Mouse (Mus musculus): ENCODE measurements around the gene Usp2. TPM values are rescaled to one million over a fixed set of nuclear protein-coding genes. Genes with fewer than 3 reads are reported as not detected.

Usp2 gene
- polyA plus RNA-seq, 1 experiment, result not detected

GRCm38 (mm10) chr9:44083392-44084121, 16.7 kb downstream of the Usp2 start:
- peak overlapping the region; percentile 78 for H3K4me3 ChIP-seq (ENCODE audit: insufficient read depth, low read depth, low read length)
- WGBS, result 12% methylated on average over 23 of the region's 23 CpGs
- TF ChIP-seq CTCF (IDR thresholded peaks at IDR 0.05; ENCODE audit: insufficient read depth, low read depth, low read length) (no peak), POLR2A (IDR thresholded peaks at IDR 0.05; ENCODE audit: insufficient read depth, low read depth, low read length) (no peak)
- peak overlapping the region; percentile 94 for H3K27ac ChIP-seq (ENCODE audit: insufficient read depth, low read depth, low read length)
- peaks cover 48% of the 10 kb centered on the region for H3K4me1 ChIP-seq (ENCODE audit: control insufficient read depth, insufficient read depth, low read length)

- TF ChIP-seq POLR2A (IDR thresholded peaks at IDR 0.05; ENCODE audit: insufficient read depth, low read depth, low read length) (no peak), CTCF (IDR thresholded peaks at IDR 0.05; ENCODE audit: insufficient read depth, low read depth, low read length) (no peak)
- H3K4me3 ChIP-seq (ENCODE audit: insufficient read depth, low read depth, low read length), result peak overlapping the region; percentile 78
- H3K27ac ChIP-seq (ENCODE audit: insufficient read depth, low read depth, low read length), result peak overlapping the region; percentile 91
- peaks cover 46% of the 10 kb centered on the region for H3K4me1 ChIP-seq (ENCODE audit: control insufficient read depth, insufficient read depth, low read length)
- 7% methylated on average over 14 of the region's 14 CpGs for WGBS
These were observed 17.4 kb downstream of the Usp2 start for GRCm38 (mm10) chr9:44084236-44084635.

GRCm38 (mm10) chr9:44084659-44085229, 17.9 kb downstream of the Usp2 start:
- WGBS, result under 1% methylated on average over 62 of the region's 62 CpGs
- Histone ChIP-seq H3K27ac (ENCODE audit: insufficient read depth, low read depth, low read length) (peak overlapping the region; percentile 91), H3K4me1 (ENCODE audit: control insufficient read depth, insufficient read depth, low read length) (peaks cover 46% of the 10 kb centered on the region), H3K4me3 (ENCODE audit: insufficient read depth, low read depth, low read length) (peak overlapping the region; percentile 78)
- TF ChIP-seq CTCF (IDR thresholded peaks at IDR 0.05; ENCODE audit: insufficient read depth, low read depth, low read length) (no peak), POLR2A (IDR thresholded peaks at IDR 0.05; ENCODE audit: insufficient read depth, low read depth, low read length) (peak; percentile 91)

GRCm38 (mm10) chr9:44085276-44085675, 18.5 kb downstream of the Usp2 start:
- WGBS, result 7% methylated on average over 10 of the region's 10 CpGs
- TF ChIP-seq CTCF (IDR thresholded peaks at IDR 0.05; ENCODE audit: insufficient read depth, low read depth, low read length), result no peak
- TF ChIP-seq POLR2A (IDR thresholded peaks at IDR 0.05; ENCODE audit: insufficient read depth, low read depth, low read length), result no peak; the same call in 1 of the 2 replicates
- Histone ChIP-seq H3K27ac (ENCODE audit: insufficient read depth, low read depth, low read length) (peak overlapping the region; percentile 86), H3K4me1 (ENCODE audit: control insufficient read depth, insufficient read depth, low read length) (peaks cover 47% of the 10 kb centered on the region), H3K4me3 (ENCODE audit: insufficient read depth, low read depth, low read length) (peak overlapping the region; percentile 78)

- TF ChIP-seq POLR2A (IDR thresholded peaks at IDR 0.05; ENCODE audit: insufficient read depth, low read depth, low read length) (no peak), CTCF (IDR thresholded peaks at IDR 0.05; ENCODE audit: insufficient read depth, low read depth, low read length) (no peak)
- peaks cover 42% of the 10 kb centered on the region for H3K4me1 ChIP-seq (ENCODE audit: control insufficient read depth, insufficient read depth, low read length)
- H3K27ac ChIP-seq (ENCODE audit: insufficient read depth, low read depth, low read length), result peak overlapping the region; percentile 86
- 24% methylated on average over 15 of the region's 15 CpGs for WGBS
- peak overlapping the region; percentile 78 for H3K4me3 ChIP-seq (ENCODE audit: insufficient read depth, low read depth, low read length)
These were observed 19.2 kb downstream of the Usp2 start for GRCm38 (mm10) chr9:44085741-44086665.

- 32% methylated on average over 10 of the region's 10 CpGs for WGBS
- peaks cover 37% of the 10 kb centered on the region for H3K4me1 ChIP-seq (ENCODE audit: control insufficient read depth, insufficient read depth, low read length)
- H3K27ac ChIP-seq (ENCODE audit: insufficient read depth, low read depth, low read length), result peak overlapping the region; percentile 76; the same call in 1 of the 2 replicates
- no peak for TF ChIP-seq POLR2A (IDR thresholded peaks at IDR 0.05; ENCODE audit: insufficient read depth, low read depth, low read length)
- no peak for TF ChIP-seq CTCF (IDR thresholded peaks at IDR 0.05; ENCODE audit: insufficient read depth, low read depth, low read length)
- peak overlapping the region; percentile 46 for H3K4me3 ChIP-seq (ENCODE audit: insufficient read depth, low read depth, low read length)
These were observed 20.1 kb downstream of the Usp2 start for GRCm38 (mm10) chr9:44086960-44087359.

- peak overlapping the region; percentile 76 for H3K27ac ChIP-seq (ENCODE audit: insufficient read depth, low read depth, low read length)
- peaks cover 36% of the 10 kb centered on the region for H3K4me1 ChIP-seq (ENCODE audit: control insufficient read depth, insufficient read depth, low read length)
- no peak for TF ChIP-seq CTCF (IDR thresholded peaks at IDR 0.05; ENCODE audit: insufficient read depth, low read depth, low read length)
- TF ChIP-seq POLR2A (IDR thresholded peaks at IDR 0.05; ENCODE audit: insufficient read depth, low read depth, low read length), result no peak
- peak overlapping the region; percentile 46 for H3K4me3 ChIP-seq (ENCODE audit: insufficient read depth, low read depth, low read length)
- 22% methylated on average over 15 of the region's 15 CpGs for WGBS
These were observed 21.1 kb downstream of the Usp2 start for GRCm38 (mm10) chr9:44087761-44088455.

GRCm38 (mm10) chr9:44088877-44089608, 22.2 kb downstream of the Usp2 start:
- TF ChIP-seq CTCF (IDR thresholded peaks at IDR 0.05; ENCODE audit: insufficient read depth, low read depth, low read length) (no peak), POLR2A (IDR thresholded peaks at IDR 0.05; ENCODE audit: insufficient read depth, low read depth, low read length) (no peak)
- 59% methylated on average over 12 of the region's 12 CpGs for WGBS
- H3K27ac ChIP-seq (ENCODE audit: insufficient read depth, low read depth, low read length), result no peak overlapping the region
- H3K4me3 ChIP-seq (ENCODE audit: insufficient read depth, low read depth, low read length), result no peak overlapping the region
- H3K4me1 ChIP-seq (ENCODE audit: control insufficient read depth, insufficient read depth, low read length), result peaks cover 32% of the 10 kb centered on the region

Data from olfactory bulb, adult 2 months (tissue).